Mouse (Mus musculus) testis, adult 2 months (tissue): ENCODE measurements around the gene Gna14.

Experiments
- CTCF ChIP-seq: fragments of 200-500 bp; IDR thresholded peaks from 2 replicates; pipeline ENCODE4 v1.5.1; 2012; ENCODE audit warnings: low read depth, mild to moderate bottlenecking, inconsistent platforms, low read length, moderate library complexity; ENCODE audit not compliant: control insufficient read depth, insufficient read depth, insufficient replicate concordance
- POLR2A ChIP-seq: fragments of 200-500 bp; IDR thresholded peaks from 2 replicates; pipeline ENCODE4 v1.6.1; 2012; ENCODE audit warnings: low read depth, mild to moderate bottlenecking, inconsistent platforms, low read length, moderate library complexity; ENCODE audit not compliant: control insufficient read depth

DNA sequence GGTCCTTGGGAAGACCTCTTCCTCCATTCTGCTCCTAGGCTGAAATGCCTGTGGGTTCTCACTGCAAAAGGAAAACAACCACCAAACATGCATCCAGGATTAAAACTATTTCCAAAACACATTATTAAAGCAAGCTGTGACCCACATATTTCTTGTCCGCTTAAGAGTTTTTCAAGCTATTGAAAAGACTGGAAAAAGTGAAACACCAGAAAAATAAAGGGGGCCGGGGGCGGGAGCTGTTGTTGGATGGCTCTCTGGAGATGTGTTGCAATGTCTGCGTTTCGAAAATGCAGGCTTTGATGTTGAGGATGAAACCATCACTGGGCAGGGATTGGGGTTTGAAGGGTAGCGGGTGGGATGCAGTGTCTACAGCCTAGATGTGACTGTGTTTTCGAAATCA lies 149.0 kb downstream of the Gna14 start:
- TF ChIP-seq CTCF (no peak), POLR2A (no peak)
